Mouse (Mus musculus) heart, postnatal 0 days (tissue): ENCODE measurements around the gene Celf6. TPM values are rescaled to one million over a fixed set of nuclear protein-coding genes. Genes with fewer than 3 reads are reported as not detected.

ENCODE experiments used
- ATAC-seq: fragments of 200-750 bp; cut with Nextera tagmentation; 2 replicates; pipeline ENCODE4 v1.8.0; 2017; ENCODE audit warnings: low read depth, moderate number of reproducible peaks, moderate library complexity; ENCODE audit not compliant: insufficient read depth
- DNase-seq: peaks from one replicate; pipeline ENCODE4 v3.0.0-alpha.2; 2016; ENCODE audit warnings: low spot score
- H3K27ac ChIP-seq: fragments of 300-500 bp; sonication (generic); 2 replicates; pipeline ENCODE4 v1.5.1; 2014; ENCODE audit warnings: low read depth, mild to moderate bottlenecking
- H3K27me3 ChIP-seq: fragments of 300-500 bp; sonication (generic); 2 replicates; pipeline ENCODE4 v1.6.1; 2014; ENCODE audit warnings: low read length, mixed read lengths; ENCODE audit not compliant: control insufficient read depth, insufficient read depth
- H3K36me3 ChIP-seq: fragments of 300-500 bp; sonication (generic); replicated peaks from 2 replicates; pipeline ENCODE4 v1.6.1; 2014; ENCODE audit warnings: low read length, mixed read lengths; ENCODE audit not compliant: control insufficient read depth, insufficient read depth
- H3K4me1 ChIP-seq: fragments of 300-500 bp; sonication (generic); 2 replicates; pipeline ENCODE4 v1.6.1; 2014; ENCODE audit warnings: antibody characterized with exemption; ENCODE audit not compliant: control insufficient read depth, insufficient read depth
- H3K4me2 ChIP-seq: fragments of 300-500 bp; sonication (generic); 2 replicates; pipeline ENCODE4 v1.6.1; 2014; ENCODE audit warnings: low read depth, mild to moderate bottlenecking, low read length, moderate library complexity
- H3K4me3 ChIP-seq: fragments of 300-500 bp; sonication (generic); 2 replicates; pipeline ENCODE4 v1.5.1; 2014; ENCODE audit warnings: low read depth, low read length
- H3K9ac ChIP-seq: fragments of 300-500 bp; sonication (generic); replicated peaks from 2 replicates; pipeline ENCODE4 v1.6.1; 2014; ENCODE audit warnings: low read depth, low read length, mixed read lengths
- H3K9me3 ChIP-seq: fragments of 300-500 bp; sonication (generic); replicated peaks from 2 replicates; pipeline ENCODE4 v1.6.1; 2016; ENCODE audit warnings: low read length; ENCODE audit not compliant: control insufficient read depth
- CTCF ChIP-seq: IDR thresholded peaks from 2 replicates; pipeline ENCODE4 v1.5.1; 2016; ENCODE audit warnings: antibody characterized with exemption, control low read depth, low read depth
- EP300 ChIP-seq: IDR thresholded peaks from 2 replicates; pipeline ENCODE4 v1.6.1; 2016; ENCODE audit warnings: antibody characterized with exemption, low read depth
- WGBS: fragments of 180-500 bp; shearing (Covaris S2); extraction: QIAGEN DNeasy Blood & Tissue Kit; methylation state at CpG from one replicate; pipeline ENCODE4 v1.1.7; 2014; 5-methylcytosine and 5-hydroxymethylcytosine counted together
- polyA plus RNA-seq: library from polyadenylated mRNA; unstranded; fragments of >200 nt; fragmentation: Nextera tagmentation; extraction: Ambion mirVana; gene quantifications from 2 replicates; pipeline ENCODE4 v1.2.1, GENCODE M21; 2015
- total RNA-seq: library from RNA; depleted of rRNA; stranded (reverse); fragments of >200 nt; gene quantifications from 2 replicates; pipeline ENCODE4 v1.2.3, GENCODE M21; 2014; ENCODE audit warnings: low replicate concordance

Celf6 gene
- total and polyA plus RNA-seq, 2 experiments from 2014 or later: not detected

GRCm38 (mm10) chr9:59539441-59540137 is 38.1 kb upstream of the Celf6 start, which contains the start of the genes Hexa and Tmem202:
Gene Hexa, plus strand, starts transcription at chr9:59539540.
Gene Tmem202, minus strand, starts transcription at chr9:59539847.
- H3K4me1 ChIP-seq: peaks cover 19% of the 10 kb centered on the region
- peak within 1 kb of the TSS; percentile 56 for H3K9ac ChIP-seq
- H3K4me3 ChIP-seq: peak within 1 kb of the TSS; percentile 72
- TF ChIP-seq EP300: peak; percentile 49; the same call in 1 of the 2 replicates
- no peak for TF ChIP-seq CTCF
- H3K4me2 ChIP-seq: peak within 1 kb of the TSS; percentile 74
- no peaks in the 10 kb centered on the region for H3K9me3 ChIP-seq
- 2% methylated on average over 55 of the region's 55 CpGs for WGBS
- DNase-seq (peak; percentile 87), ATAC-seq (peak; percentile 89)
- H3K27ac ChIP-seq: peak within 1 kb of the TSS; percentile 71
- no peaks in the 10 kb centered on the region for H3K36me3 ChIP-seq
- H3K27me3 ChIP-seq: no peaks in the 10 kb centered on the region

GRCm38 (mm10) chr9:59541617-59542016 is 36.1 kb upstream of the Celf6 start:
- no peaks in the 10 kb centered on the region for H3K9me3 ChIP-seq
- no peaks in the 10 kb centered on the region for H3K36me3 ChIP-seq
- no peak overlapping the region for H3K4me3 ChIP-seq
- no peak for DNase-seq
- no peak overlapping the region for H3K4me2 ChIP-seq
- H3K27me3 ChIP-seq: no peaks in the 10 kb centered on the region
- no peak for ATAC-seq
- no peak overlapping the region for H3K27ac ChIP-seq
- H3K4me1 ChIP-seq: peaks cover 19% of the 10 kb centered on the region
- TF ChIP-seq EP300 (no peak), CTCF (no peak)
- H3K9ac ChIP-seq: no peak overlapping the region
- 86% methylated on average over 6 of the region's 6 CpGs for WGBS

- Histone ChIP-seq H3K27ac (no peak overlapping the region), H3K36me3 (no peaks in the 10 kb centered on the region), H3K4me2 (no peak overlapping the region), H3K9ac (no peak overlapping the region), H3K4me3 (no peak overlapping the region), H3K9me3 (no peaks in the 10 kb centered on the region), H3K4me1 (peaks cover 19% of the 10 kb centered on the region), H3K27me3 (no peaks in the 10 kb centered on the region)
- DNase-seq (no peak), ATAC-seq (no peak)
- no peak for TF ChIP-seq CTCF
- TF ChIP-seq EP300: no peak
Measured at GRCm38 (mm10) chr9:59542766-59543324, 34.9 kb upstream of the Celf6 start.

GRCm38 (mm10) chr9:59544739-59545138 is 33.0 kb upstream of the Celf6 start:
- no peak for DNase-seq
- WGBS: 52% methylated on average over 5 of the region's 5 CpGs

GRCm38 (mm10) chr9:59547869-59548268 is 29.8 kb upstream of the Celf6 start:
- no peak overlapping the region for H3K4me2 ChIP-seq
- ATAC-seq: no peak
- no peaks in the 10 kb centered on the region for H3K9me3 ChIP-seq
- no peak overlapping the region for H3K4me3 ChIP-seq
- no peak for DNase-seq
- H3K27ac ChIP-seq: no peak overlapping the region
- H3K27me3 ChIP-seq: no peaks in the 10 kb centered on the region
- 0 out of 2 replicates have a peak, but pooled peaks cover 5% of the 10 kb centered on the region for H3K4me1 ChIP-seq
- 73% methylated on average over 1 of the region's 1 CpGs for WGBS
- TF ChIP-seq CTCF (no peak), EP300 (no peak)
- H3K36me3 ChIP-seq: 0 out of 2 replicates have a peak, but pooled peaks cover 3% of the 10 kb centered on the region
- no peak overlapping the region for H3K9ac ChIP-seq

More at GRCm38 (mm10) chr9:59544739-59545138, 33.0 kb upstream of the Celf6 start:
- Histone ChIP-seq H3K27ac (no peak overlapping the region), H3K9me3 (no peaks in the 10 kb centered on the region), H3K4me2 (no peak overlapping the region), H3K4me3 (no peak overlapping the region), H3K36me3 (no peaks in the 10 kb centered on the region), H3K9ac (no peak overlapping the region), H3K4me1 (peaks cover 19% of the 10 kb centered on the region), H3K27me3 (no peaks in the 10 kb centered on the region)
- no peak for TF ChIP-seq EP300
- TF ChIP-seq CTCF: no peak
- no peak for ATAC-seq
